Mouse (Mus musculus): Measurements from ENCODE around the gene Col9a2. TPM values are rescaled to one million over a fixed set of nuclear protein-coding genes. Genes with fewer than 3 reads are reported as not detected.
"Not testable (repeated sequence)": the region's sequence is repeated elsewhere in the genome, so short reads cannot be mapped to it uniquely, and the experiment has no call there.

The Col9a2 gene
- total and polyA plus RNA-seq, 2 experiments, result not detected

GRCm38 (mm10) chr4:121052454-121053323, 13.5 kb downstream of the Col9a2 start:
- H3K36me3 ChIP-seq (ENCODE audit: control insufficient read depth, insufficient read depth, low read length), result no peaks in the 10 kb centered on the region
- DNase-seq (ENCODE audit: extremely low read depth, low read depth, low spot score), result no peak
- no peak overlapping the region for H3K27ac ChIP-seq (replicated peaks; ENCODE audit: insufficient read depth, low read depth, low read length)
- peaks cover 5% of the 10 kb centered on the region; the same call in 1 of the 2 replicates for H3K27me3 ChIP-seq (ENCODE audit: control insufficient read depth, insufficient read depth, low read length)
- WGBS, result 20% methylated on average over 35 of the region's 35 CpGs
- H3K4me1 ChIP-seq (ENCODE audit: control insufficient read depth, insufficient read depth, low read length), result peaks cover 3% of the 10 kb centered on the region
- TF ChIP-seq POLR2A (IDR thresholded peaks at IDR 0.05; ENCODE audit: extremely low read depth, insufficient read depth, low read length) (no peak), CTCF (IDR thresholded peaks at IDR 0.05; ENCODE audit: low read depth, low read length) (no peak)
- no peaks in the 10 kb centered on the region for H3K79me2 ChIP-seq (ENCODE audit: control insufficient read depth, insufficient read depth, low read length)
- H3K4me3 ChIP-seq (ENCODE audit: insufficient read depth, low read depth, low read length), result no peak overlapping the region
- H3K9ac ChIP-seq (ENCODE audit: low read depth, low read length), result no peak overlapping the region

- no peak overlapping the region for H3K4me3 ChIP-seq (ENCODE audit: insufficient read depth, low read depth, low read length)
- H3K9ac ChIP-seq (ENCODE audit: low read depth, low read length), result no peak overlapping the region
- no peaks in the 10 kb centered on the region for H3K4me1 ChIP-seq (ENCODE audit: control insufficient read depth, insufficient read depth, low read length)
- no peak for DNase-seq (ENCODE audit: extremely low read depth, low read depth, low spot score)
- 59% methylated on average over 3 of the region's 3 CpGs for WGBS
- TF ChIP-seq CTCF (IDR thresholded peaks at IDR 0.05; ENCODE audit: low read depth, low read length) (peak; percentile 75), POLR2A (IDR thresholded peaks at IDR 0.05; ENCODE audit: extremely low read depth, insufficient read depth, low read length) (no peak)
- peaks cover 5% of the 10 kb centered on the region; the same call in 1 of the 2 replicates for H3K27me3 ChIP-seq (ENCODE audit: control insufficient read depth, insufficient read depth, low read length)
- no peaks in the 10 kb centered on the region for H3K79me2 ChIP-seq (ENCODE audit: control insufficient read depth, insufficient read depth, low read length)
- no peak overlapping the region for H3K27ac ChIP-seq (replicated peaks; ENCODE audit: insufficient read depth, low read depth, low read length)
- peaks cover 7% of the 10 kb centered on the region for H3K36me3 ChIP-seq (ENCODE audit: control insufficient read depth, insufficient read depth, low read length)
These were observed 17.2 kb downstream of the Col9a2 start for GRCm38 (mm10) chr4:121056342-121056741.

GRCm38 (mm10) chr4:121057032-121057431, 17.8 kb downstream of the Col9a2 start:
- Histone ChIP-seq H3K9ac (ENCODE audit: low read depth, low read length) (no peak overlapping the region), H3K27me3 (ENCODE audit: control insufficient read depth, insufficient read depth, low read length) (peaks cover 5% of the 10 kb centered on the region; the same call in 1 of the 2 replicates), H3K4me3 (ENCODE audit: insufficient read depth, low read depth, low read length) (no peak overlapping the region), H3K27ac (replicated peaks; ENCODE audit: insufficient read depth, low read depth, low read length) (no peak overlapping the region), H3K79me2 (ENCODE audit: control insufficient read depth, insufficient read depth, low read length) (no peaks in the 10 kb centered on the region), H3K4me1 (ENCODE audit: control insufficient read depth, insufficient read depth, low read length) (no peaks in the 10 kb centered on the region), H3K36me3 (ENCODE audit: control insufficient read depth, insufficient read depth, low read length) (peaks cover 7% of the 10 kb centered on the region)
- TF ChIP-seq POLR2A (IDR thresholded peaks at IDR 0.05; ENCODE audit: extremely low read depth, insufficient read depth, low read length), result no peak
- TF ChIP-seq CTCF (IDR thresholded peaks at IDR 0.05; ENCODE audit: low read depth, low read length), result no peak
- 59% methylated on average over 2 of the region's 2 CpGs for whole genome bisulfite sequencing
- DNase-seq (ENCODE audit: extremely low read depth, low read depth, low spot score), result no peak

GRCm38 (mm10) chr4:121059218-121059617, 20.0 kb downstream of the Col9a2 start:
- not testable (repeated sequence) for H3K79me2 ChIP-seq (ENCODE audit: control insufficient read depth, insufficient read depth, low read length); H3K27me3 ChIP-seq (ENCODE audit: control insufficient read depth, insufficient read depth, low read length); H3K4me1 ChIP-seq (ENCODE audit: control insufficient read depth, insufficient read depth, low read length); DNase-seq (ENCODE audit: extremely low read depth, low read depth, low spot score); H3K9ac ChIP-seq (ENCODE audit: low read depth, low read length); H3K27ac ChIP-seq (replicated peaks; ENCODE audit: insufficient read depth, low read depth, low read length); H3K36me3 ChIP-seq (ENCODE audit: control insufficient read depth, insufficient read depth, low read length); H3K4me3 ChIP-seq (ENCODE audit: insufficient read depth, low read depth, low read length)
- 84% methylated on average over 10 of the region's 10 CpGs for WGBS

- H3K27me3 ChIP-seq (ENCODE audit: control insufficient read depth, insufficient read depth, low read length), result no peaks in the 10 kb centered on the region
- no peak for DNase-seq (ENCODE audit: extremely low read depth, low read depth, low spot score)
- H3K79me2 ChIP-seq (ENCODE audit: control insufficient read depth, insufficient read depth, low read length), result no peaks in the 10 kb centered on the region
- H3K9ac ChIP-seq (ENCODE audit: low read depth, low read length), result no peak overlapping the region
- H3K27ac ChIP-seq (replicated peaks; ENCODE audit: insufficient read depth, low read depth, low read length), result no peak overlapping the region
- 71% methylated on average over 2 of the region's 2 CpGs for WGBS
- no peaks in the 10 kb centered on the region for H3K4me1 ChIP-seq (ENCODE audit: control insufficient read depth, insufficient read depth, low read length)
- no peak for TF ChIP-seq POLR2A (IDR thresholded peaks at IDR 0.05; ENCODE audit: extremely low read depth, insufficient read depth, low read length)
- TF ChIP-seq CTCF (IDR thresholded peaks at IDR 0.05; ENCODE audit: low read depth, low read length), result no peak
- H3K36me3 ChIP-seq (ENCODE audit: control insufficient read depth, insufficient read depth, low read length), result peaks cover 26% of the 10 kb centered on the region
- H3K4me3 ChIP-seq (ENCODE audit: insufficient read depth, low read depth, low read length), result no peak overlapping the region
These were observed 26.2 kb downstream of the Col9a2 start for GRCm38 (mm10) chr4:121065336-121065735.

GRCm38 (mm10) chr4:121074250-121074649, 35.1 kb downstream of the Col9a2 start:
- Histone ChIP-seq H3K79me2 (ENCODE audit: control insufficient read depth, insufficient read depth, low read length) (no peaks in the 10 kb centered on the region), H3K4me1 (ENCODE audit: control insufficient read depth, insufficient read depth, low read length) (peaks cover 1% of the 10 kb centered on the region), H3K36me3 (ENCODE audit: control insufficient read depth, insufficient read depth, low read length) (peaks cover 20% of the 10 kb centered on the region), H3K27me3 (ENCODE audit: control insufficient read depth, insufficient read depth, low read length) (no peaks in the 10 kb centered on the region), H3K27ac (replicated peaks; ENCODE audit: insufficient read depth, low read depth, low read length) (no peak overlapping the region), H3K4me3 (ENCODE audit: insufficient read depth, low read depth, low read length) (no peak overlapping the region), H3K9ac (ENCODE audit: low read depth, low read length) (no peak overlapping the region)
- 90% methylated on average over 4 of the region's 4 CpGs for WGBS
- TF ChIP-seq POLR2A (IDR thresholded peaks at IDR 0.05; ENCODE audit: extremely low read depth, insufficient read depth, low read length), result no peak
- no peak for TF ChIP-seq CTCF (IDR thresholded peaks at IDR 0.05; ENCODE audit: low read depth, low read length)
- DNase-seq (ENCODE audit: extremely low read depth, low read depth, low spot score), result no peak
